In genomic region chr6:51318341-51318740, GRCm38 (mm10) we compare ENCODE assay signal across 25 mouse cellular contexts.
"Had no signal": no experiment of that assay in that cellular context is flagged by ENCODE, and none has a peak within 500 bp of the region (broad histone marks: within the 10 kb centered on the region; RNA-seq: fewer than 3 reads in every experiment).

No protein-coding gene starts in this region.

- H3K9me3 ChIP-seq: limb, embryonic 10.5 days; limb, embryonic 13.5 days; liver, embryonic 12.5 days; liver, embryonic 15.5 days; megakaryocyte, embryonic 14.5 days; midbrain, embryonic 10.5 days; midbrain, embryonic 13.5 days; neural tube, embryonic 13.5 days had no signal

- H3K27me3 ChIP-seq: limb, embryonic 13.5 days; liver, embryonic 15.5 days; midbrain, embryonic 13.5 days; neural tube, embryonic 13.5 days had no signal

- H3K4me2 ChIP-seq: limb, embryonic 13.5 days; liver, embryonic 12.5 days; liver, embryonic 15.5 days; midbrain, embryonic 13.5 days; neural tube, embryonic 13.5 days had no signal

- H3K9ac ChIP-seq: limb, embryonic 13.5 days; liver, embryonic 12.5 days; liver, embryonic 15.5 days; midbrain, embryonic 13.5 days; neural tube, embryonic 13.5 days had no signal

- H3K27ac ChIP-seq: kidney, postnatal 0 days; layer of hippocampus, adult 2 months; limb, embryonic 10.5 days; limb, embryonic 13.5 days; liver, embryonic 12.5 days; liver, embryonic 15.5 days; midbrain, embryonic 10.5 days; midbrain, embryonic 13.5 days; neural tube, embryonic 13.5 days; stomach, postnatal 0 days had no signal

- H3K4me1 ChIP-seq: megakaryocyte, embryonic 14.5 days had no signal

- DNase-seq: kidney, adult 2 months; kidney, postnatal 25 days; layer of hippocampus, adult 9-11 months; liver; lung, adult 18-20 months; lung, postnatal 14 days; right cerebral cortex, adult 18-20 months; right cerebral cortex, postnatal 14 days; right cerebral cortex, postnatal 4 days; thymus, adult 2 months; thymus, postnatal 14 days; thymus, postnatal 4 days had no signal

- H3K36me3 ChIP-seq: limb, embryonic 10.5 days; limb, embryonic 13.5 days; liver, embryonic 12.5 days; liver, embryonic 15.5 days; midbrain, embryonic 10.5 days; midbrain, embryonic 13.5 days; neural tube, embryonic 13.5 days had no signal

- H3K4me3 ChIP-seq: layer of hippocampus, adult 2 months; limb, embryonic 10.5 days; limb, embryonic 13.5 days; liver, embryonic 12.5 days; liver, embryonic 15.5 days; megakaryocyte, embryonic 14.5 days; midbrain, embryonic 10.5 days; midbrain, embryonic 13.5 days; myocyte; neural tube, embryonic 13.5 days had no signal

- ATAC-seq: liver, embryonic 12.5 days; midbrain, embryonic 13.5 days; midbrain, embryonic 16.5 days had no signal
